Mouse (Mus musculus) cerebellum, adult 11 months (tissue): Measurements from ENCODE around the gene Foxr1.
"Not testable (repeated sequence)": the region's sequence is repeated elsewhere in the genome, so short reads cannot be mapped to it uniquely, and the experiment has no call there.

Source experiments
- DNase-seq: peaks from one replicate; pipeline ENCODE4 v3.0.0; 2022

The Foxr1 gene

DNA sequence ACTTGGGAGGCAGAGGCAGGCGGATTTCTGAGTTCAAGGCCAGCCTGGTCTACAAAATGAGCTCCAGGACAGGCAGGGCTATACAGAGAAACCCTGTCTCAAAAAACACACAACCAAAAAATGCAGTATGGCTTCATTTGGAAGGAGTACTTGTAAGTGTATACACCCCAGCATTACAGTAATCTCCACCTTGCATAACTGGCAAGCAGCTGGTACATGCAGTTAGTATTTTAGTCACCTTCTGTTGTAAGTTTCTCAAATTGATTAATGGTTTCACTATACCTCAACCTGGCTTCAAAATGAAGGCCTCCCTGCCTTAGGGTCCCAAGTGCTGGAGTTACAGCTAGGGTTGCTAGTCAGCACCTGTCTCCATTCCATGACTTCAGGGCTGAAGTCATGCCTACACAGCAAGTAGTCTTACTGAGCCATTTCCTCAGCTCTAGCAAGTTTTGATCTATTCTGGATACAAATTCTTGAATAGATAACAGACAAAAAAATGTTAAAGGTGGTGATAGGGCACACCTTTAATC, 29.3 kb downstream of the Foxr1 start:
- DNase-seq = no peak

DNA sequence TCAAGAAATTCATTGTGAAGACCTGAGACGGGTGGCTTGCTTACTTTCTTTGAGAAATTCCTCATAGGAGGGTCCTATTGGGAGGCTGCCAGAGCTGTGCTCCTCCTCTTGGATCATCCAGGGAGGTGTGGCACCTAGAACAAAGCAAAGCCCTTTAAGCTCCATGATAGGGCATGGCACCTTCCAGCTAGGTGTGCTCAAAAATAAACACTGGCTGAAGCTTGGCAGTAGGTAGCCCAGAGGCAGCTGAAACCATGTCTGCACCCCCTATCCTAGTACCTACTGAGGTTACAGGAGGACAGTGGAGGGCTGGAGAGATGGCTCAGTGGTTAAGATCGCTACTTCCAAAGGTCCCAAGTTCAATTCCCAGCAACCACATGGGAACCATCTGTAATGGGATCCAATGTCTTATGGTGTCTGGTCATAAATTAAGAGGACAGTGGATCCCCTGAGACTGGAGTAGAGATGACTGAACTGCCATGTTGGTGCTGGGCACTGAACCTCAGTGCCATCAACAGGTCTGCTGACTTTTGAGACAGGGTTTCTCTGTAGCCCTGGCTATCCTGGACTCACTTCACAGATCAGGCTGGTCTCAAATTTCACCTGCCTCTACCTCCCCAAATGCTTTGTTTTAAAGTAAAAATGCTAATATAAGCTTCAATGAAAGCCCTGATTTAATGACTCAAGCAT, 30.1 kb downstream of the Foxr1 start:
- no peak for DNase-seq

DNA sequence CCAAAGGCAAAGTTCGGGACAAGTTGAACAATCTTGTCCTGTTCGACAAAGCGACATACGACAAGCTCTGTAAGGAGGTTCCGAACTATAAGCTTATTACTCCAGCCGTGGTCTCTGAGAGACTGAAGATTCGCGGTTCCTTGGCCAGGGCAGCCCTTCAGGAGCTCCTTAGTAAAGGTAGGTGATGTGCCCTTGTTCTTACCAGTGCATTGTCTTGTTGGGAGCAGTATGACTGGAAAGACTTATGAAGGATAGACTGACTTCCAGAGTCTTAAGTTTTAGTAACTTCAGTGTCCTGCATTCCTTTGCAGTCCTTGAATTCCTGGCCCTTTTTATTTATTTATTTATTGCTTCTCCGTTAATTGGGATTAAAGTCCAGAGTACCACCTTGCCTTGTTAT, 32.2 kb downstream of the Foxr1 start:
- not testable (repeated sequence) for DNase-seq

DNA sequence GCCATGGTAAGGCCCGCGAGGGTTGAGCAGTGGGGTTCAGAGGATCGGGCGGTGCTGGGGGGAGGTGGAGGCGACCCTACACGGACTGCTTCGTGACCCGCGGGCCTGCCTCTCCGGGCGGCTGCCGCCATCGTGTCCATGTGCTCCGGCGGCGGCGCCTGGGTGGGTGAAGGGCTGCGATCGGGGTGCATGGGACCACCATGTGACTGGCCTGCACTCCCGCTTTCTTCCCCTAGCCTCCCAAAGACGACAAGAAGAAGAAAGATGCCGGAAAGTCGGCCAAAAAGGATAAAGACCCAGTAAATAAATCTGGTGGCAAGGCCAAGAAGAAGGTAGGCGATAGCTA, 33.2 kb downstream of the Foxr1 start:
- DNase-seq = no peak

DNA sequence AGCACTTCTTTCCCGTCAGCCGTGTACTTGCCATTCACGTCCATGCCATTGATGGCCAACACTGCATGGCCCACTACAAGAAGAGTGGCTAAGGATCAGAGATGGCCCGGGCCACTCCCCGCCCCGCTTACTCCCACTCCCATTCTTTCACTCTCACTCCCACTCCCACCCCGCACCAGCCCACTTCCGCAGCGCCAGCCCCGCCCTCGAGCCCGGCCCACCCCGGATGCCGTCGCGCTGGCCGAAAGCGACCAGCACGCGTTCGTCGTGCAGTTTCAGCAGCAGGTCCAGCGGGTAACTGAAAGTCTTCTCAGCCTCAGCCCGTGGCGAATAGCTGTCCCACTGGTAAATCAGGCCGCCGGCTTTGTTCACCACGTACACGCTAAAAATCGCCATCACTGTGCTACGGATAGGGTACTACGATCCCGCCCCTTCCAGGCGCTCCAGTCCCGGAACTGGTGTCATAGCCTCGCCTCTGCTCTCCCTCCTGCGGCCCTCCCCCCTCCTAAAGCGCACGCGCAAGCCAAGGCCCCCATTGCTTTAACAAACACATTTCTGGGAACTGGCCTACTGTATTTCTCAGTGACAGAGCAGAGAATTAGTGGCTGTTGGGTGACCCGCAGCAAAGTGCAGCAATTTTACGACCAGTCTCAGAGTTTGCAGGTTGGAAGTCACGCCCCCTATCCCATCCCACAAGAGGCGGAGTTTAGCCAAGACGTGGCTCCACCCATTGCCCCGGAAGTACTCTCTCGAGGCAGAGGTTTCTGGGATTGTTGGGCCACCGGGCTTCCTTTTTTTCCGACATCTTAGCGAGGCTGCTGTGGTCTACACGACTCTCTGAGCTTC, 33.8 kb downstream of the Foxr1 start, which contains the start of the genes Rps25 and Trappc4:
Gene Rps25 (plus strand): TSS at position 234 of the 846 bp plus-strand sequence.
Gene Trappc4 (minus strand): TSS at position 695 of the 846 bp plus-strand sequence.
- peak; percentile 89 for DNase-seq

DNA sequence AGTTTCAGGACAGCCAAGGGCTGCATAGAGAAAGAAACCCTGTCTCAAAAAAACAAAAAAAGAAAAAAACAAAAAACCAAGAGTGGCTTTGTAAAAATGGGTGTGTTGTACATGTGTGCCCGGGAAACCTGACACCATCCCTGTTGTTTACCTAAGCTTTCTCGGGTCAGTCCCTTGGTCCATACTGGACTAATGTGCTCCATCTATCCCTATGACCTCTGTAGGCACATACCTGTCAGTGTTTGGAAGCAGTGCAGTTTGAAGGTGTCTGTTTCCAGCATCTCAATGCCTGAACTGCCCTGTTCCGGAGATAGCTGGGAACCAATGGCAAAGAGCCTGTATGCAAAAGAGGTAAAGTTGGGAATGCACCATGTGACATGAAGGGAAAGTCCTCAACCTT, 35.9 kb downstream of the Foxr1 start:
- no peak for DNase-seq

- no peak for DNase-seq
Measured at GRCm38 (mm10) chr9:44401081-44401480, 39.9 kb downstream of the Foxr1 start.

GRCm38 (mm10) chr9:44399795-44400114, 41.2 kb downstream of the Foxr1 start:
- DNase-seq = peak; percentile 13

DNA sequence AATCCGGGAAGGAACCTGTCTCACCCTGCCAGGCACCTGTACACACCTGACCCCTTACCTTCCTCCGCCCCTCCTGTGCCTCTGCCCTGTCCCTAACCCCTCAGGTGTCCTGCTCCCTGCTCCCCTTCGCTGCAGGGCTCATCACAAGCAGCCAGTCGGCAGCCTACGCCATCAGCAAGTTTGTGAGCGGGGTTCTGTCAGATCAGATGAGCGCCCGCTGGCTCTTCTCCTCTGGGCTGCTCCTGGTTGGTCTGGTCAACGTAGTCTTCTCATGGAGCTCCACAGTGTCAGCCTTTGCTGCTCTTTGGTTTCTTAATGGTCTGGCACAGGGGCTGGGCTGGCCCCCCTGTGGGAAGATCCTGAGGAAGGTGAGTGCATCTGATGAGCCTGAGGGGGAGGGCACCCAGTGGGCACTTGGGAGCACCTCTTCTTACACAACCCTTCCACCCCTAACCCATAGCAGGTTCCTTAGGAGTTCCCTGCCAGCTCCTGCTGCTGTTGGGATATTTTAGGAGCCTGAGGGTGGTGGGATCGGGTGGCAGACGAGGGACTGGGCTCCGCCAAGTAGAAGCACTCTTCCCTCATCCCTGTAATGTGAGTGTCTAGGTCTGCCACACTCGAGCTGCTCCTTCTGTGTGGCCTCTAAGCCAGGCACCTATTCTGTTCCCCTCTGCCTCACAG, 41.7 kb downstream of the Foxr1 start:
- DNase-seq = peak; percentile 25

DNA sequence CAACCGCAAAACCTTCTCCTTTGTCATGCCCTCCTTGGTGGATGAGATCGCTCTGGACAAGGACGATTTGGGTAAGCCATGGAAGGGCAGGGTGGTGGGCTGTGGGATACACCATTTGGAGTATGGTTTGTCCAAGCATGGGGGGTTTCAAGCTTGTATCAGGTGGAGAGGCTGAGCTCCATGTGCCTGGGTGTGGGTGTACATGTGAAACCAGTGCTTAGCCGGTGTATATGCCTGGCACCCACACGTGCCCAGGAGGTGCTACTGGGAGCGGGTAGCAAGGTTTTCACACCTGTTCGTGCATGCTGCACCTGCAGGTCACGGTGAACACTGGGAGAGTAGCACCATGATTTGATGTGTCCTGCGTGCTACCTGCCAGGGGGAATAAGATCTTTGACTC, 42.4 kb downstream of the Foxr1 start:
- DNase-seq = no peak

DNA sequence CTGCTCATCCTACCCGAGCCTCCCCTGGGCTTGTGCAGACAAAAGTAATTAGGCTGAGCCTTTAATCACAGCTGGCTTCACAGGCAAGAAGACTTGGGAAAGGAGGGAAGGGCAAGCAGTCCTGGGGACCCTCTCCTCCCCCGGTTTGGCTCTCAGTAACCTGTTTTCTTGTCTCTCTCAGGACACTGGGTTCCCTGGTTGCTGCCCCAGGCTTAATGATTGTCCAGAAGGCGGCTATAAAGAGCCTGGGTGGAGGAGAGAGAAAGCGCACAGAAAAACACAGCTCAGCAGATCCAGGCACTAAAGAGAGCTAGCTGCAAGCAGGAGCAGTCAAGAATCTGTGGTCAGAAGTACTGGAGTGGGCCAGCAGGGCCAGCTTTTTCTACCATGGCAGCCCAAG, 42.8 kb downstream of the Foxr1 start:
- peak; percentile 14 for DNase-seq

GRCm38 (mm10) chr9:44396684-44397411, 44.1 kb downstream of the Foxr1 start, which contains the start of gene Slc37a4:
Slc37a4 (plus strand) TSS chr9:44396852.
- DNase-seq = peak; percentile 97

- peak; percentile 63 for DNase-seq
Measured at GRCm38 (mm10) chr9:44391466-44391865, 49.5 kb downstream of the Foxr1 start.

- DNase-seq = peak; percentile 61
Measured at GRCm38 (mm10) chr9:44389273-44389672, 51.7 kb downstream of the Foxr1 start.

DNA sequence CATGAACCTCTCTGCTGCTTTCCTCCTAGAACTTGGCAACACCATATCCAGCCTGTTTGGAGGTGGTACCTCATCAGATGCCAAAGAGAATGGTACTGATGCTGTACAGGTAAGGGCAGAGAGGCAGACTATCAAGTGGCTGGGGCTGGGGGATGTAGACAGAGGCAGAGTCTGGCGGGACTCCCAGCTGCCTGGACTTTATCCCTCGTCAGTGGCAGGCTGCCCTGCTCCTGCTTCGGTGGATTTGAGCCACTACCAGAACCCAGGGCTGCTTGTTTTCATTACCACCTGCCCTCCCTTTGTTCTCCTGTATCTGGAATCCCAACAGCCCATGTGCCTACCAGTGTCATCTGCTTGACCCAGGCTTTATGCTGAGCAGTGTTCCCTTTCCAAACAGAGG, 53.7 kb downstream of the Foxr1 start:
- DNase-seq = no peak

GRCm38 (mm10) chr9:44384596-44384995, 56.3 kb downstream of the Foxr1 start:
- no peak for DNase-seq
